ENCODE assay signal across 14 mouse cellular contexts in the genomic region with DNA sequence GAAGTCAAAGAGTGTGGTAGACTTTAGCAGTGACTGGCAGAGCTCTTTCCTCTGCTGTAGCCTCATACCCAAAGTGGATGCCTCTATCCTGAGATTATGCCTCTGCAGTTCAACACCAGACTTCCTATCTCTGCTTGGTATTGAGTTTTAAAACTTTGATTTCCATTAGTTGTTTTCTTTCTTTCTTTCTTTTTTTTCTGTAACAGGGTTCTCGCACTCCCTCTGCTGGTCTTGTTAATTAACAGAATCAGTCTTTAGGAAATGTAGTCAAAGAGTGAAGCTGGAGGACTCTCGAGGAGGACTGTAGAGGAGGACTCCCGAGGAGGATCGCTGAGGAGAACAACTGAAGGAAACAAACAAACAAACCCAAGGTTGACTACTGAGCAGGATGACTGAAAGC. TPM values are rescaled to one million over a fixed set of nuclear protein-coding genes. Genes with fewer than 3 reads are reported as not detected.
DNase-seq lines count a peak whose midpoint lies in the region; ATAC-seq and TF ChIP-seq lines count a peak whose summit lies in the region.
"Had no signal": no experiment of that assay in that cellular context is flagged by ENCODE, and none has a peak within 500 bp of the region (broad histone marks: within the 10 kb centered on the region; RNA-seq: fewer than 3 reads in every experiment).

No protein-coding gene starts in this region.

- no peak for DNase-seq in gastrocnemius, adult 2 months
- no peak for DNase-seq in gastrocnemius, postnatal 4 days (ENCODE audit: low spot score in 2 of 2)
- DNase-seq in layer of hippocampus, adult 11-12 months (ENCODE audit: low spot score) = peak; percentile 14
- no peak for DNase-seq in layer of hippocampus, adult 9-11 months
- DNase-seq in 416B (ENCODE audit: low read depth) (peak; percentile 16), NIH3T3 (ENCODE audit: low read depth) (peak; percentile 42)
- DNase-seq in urinary bladder, postnatal 4 days (ENCODE audit: low spot score in 2 of 2) = no peak
- DNase-seq: adrenal gland, adult 2 months; cerebellum, adult 2 months; gastrocnemius, postnatal 25 days had no signal

- no peak overlapping the region for H3K27ac ChIP-seq in gastrocnemius, adult 2 months
- H3K27ac ChIP-seq: hindbrain, embryonic 10.5 days; neural tube, embryonic 12.5 days had no signal

- intact Hi-C loops in gastrocnemius, adult 2 months (cut with DNase I) = loop anchor here (10.0 kb wide), 2 partner anchors 251 to 591 kb away; no protein-coding TSS in a partner anchor

- no peak overlapping the region for H3K4me3 ChIP-seq in gastrocnemius, adult 2 months
- H3K4me3 ChIP-seq: hindbrain, embryonic 10.5 days; neural tube, embryonic 12.5 days had no signal

- ATAC-seq in activated CD4-positive, CD25-positive, alpha-beta regulatory T cell, adult 4 months = no peak

- TF ChIP-seq CTCF in gastrocnemius, adult 2 months (IDR thresholded peaks at IDR 0.05) = peak; percentile 36

RNA-seq across cellular contexts. Expression of a gene that starts 40.6 kb away (rescaled TPM):
- total RNA-seq in gastrocnemius, adult 2 months (2021) = 1 to 10 TPM in 1 of 2 experiments, under 1 TPM in 1; 0.84 to 1.3 TPM
- 1 to 10 TPM; 5.1 to 6.7 TPM for total RNA-seq in gastrocnemius, postnatal 4 days (2021)
- under 1 TPM in 1 of 2 experiments, not detected in 1; 0.26 TPM for polyA plus RNA-seq in activated CD4-positive, CD25-positive, alpha-beta regulatory T cell, adult 4 months (2017; shearing (Covaris generic))
- total RNA-seq: megakaryocyte, adult 5-6 weeks had no signal

Comparison
In these comparisons a context has a peak if more than half of its experiments do, and no peak if none do; other contexts are left out.
1. DNase-seq: peak in layer of hippocampus, adult 11-12 months (single experiment), 416B (single experiment) and NIH3T3 (single experiment); none in gastrocnemius, adult 2 months (single experiment), gastrocnemius, postnatal 4 days (0 of 2), layer of hippocampus, adult 9-11 months (single experiment) and urinary bladder, postnatal 4 days (0 of 2).